Mouse (Mus musculus) liver, postnatal 0 days (tissue): ENCODE measurements around the gene Mdm2.

Source experiments
- CTCF ChIP-seq: sonication (generic); IDR thresholded peaks from 2 replicates; pipeline ENCODE4 v1.5.1; 2016; ENCODE audit warnings: antibody characterized with exemption, low read depth
- EP300 ChIP-seq: IDR thresholded peaks from 2 replicates; pipeline ENCODE4 v1.6.1; 2016; ENCODE audit warnings: antibody characterized with exemption, low read depth, mild to moderate bottlenecking

- TF ChIP-seq EP300 (no peak), CTCF (no peak)
Measured at GRCm38 (mm10) chr10:117751744-117752143, 41.2 kb upstream of the Mdm2 start.
